In genomic region chr19:11769257-11769920, GRCm38 (mm10) we compare ENCODE assay signal across 10 mouse cellular contexts. TPM values are rescaled to one million over a fixed set of nuclear protein-coding genes. Genes with fewer than 3 reads are reported as not detected.
DNase-seq lines count a peak whose midpoint lies in the region; ATAC-seq lines count a peak whose summit lies in the region.
"Had no signal": no experiment of that assay in that cellular context is flagged by ENCODE, and none has a peak within 500 bp of the region (broad histone marks: within the 10 kb centered on the region; RNA-seq: fewer than 3 reads in every experiment).

No protein-coding gene starts in this region.

- H3K4me1 ChIP-seq in heart, embryonic 16.5 days (ENCODE audit: control insufficient read depth, insufficient read depth, low read length): peaks cover 6% of the 10 kb centered on the region
- H3K4me1 ChIP-seq in embryonic facial prominence, embryonic 14.5 days (ENCODE audit: control insufficient read depth, insufficient read depth, low read length): peaks cover 4% of the 10 kb centered on the region; the same call in 1 of the 2 replicates
- peaks cover 13% of the 10 kb centered on the region for H3K4me1 ChIP-seq in hindbrain, embryonic 15.5 days (replicated peaks)
- peaks cover 12% of the 10 kb centered on the region for H3K4me1 ChIP-seq in midbrain, embryonic 15.5 days

- H3K9ac ChIP-seq in heart, embryonic 16.5 days (ENCODE audit: low read length): no peak overlapping the region
- H3K9ac ChIP-seq in embryonic facial prominence, embryonic 14.5 days (ENCODE audit: low read depth, low read length): no peak overlapping the region
- H3K9ac ChIP-seq in hindbrain, embryonic 15.5 days: no peak overlapping the region
- H3K9ac ChIP-seq in midbrain, embryonic 15.5 days: no peak overlapping the region

- no peaks in the 10 kb centered on the region for H3K27me3 ChIP-seq in heart, embryonic 16.5 days (ENCODE audit: control insufficient read depth, insufficient read depth, low read length)
- H3K27me3 ChIP-seq in embryonic facial prominence, embryonic 14.5 days (replicated peaks; ENCODE audit: control insufficient read depth, insufficient read depth, low read length): no peaks in the 10 kb centered on the region
- H3K27me3 ChIP-seq in hindbrain, embryonic 15.5 days: no peaks in the 10 kb centered on the region
- H3K27me3 ChIP-seq in midbrain, embryonic 15.5 days (replicated peaks): no peaks in the 10 kb centered on the region

- peak overlapping the region; percentile 70; the same call in 1 of the 2 replicates for H3K4me3 ChIP-seq in heart, embryonic 16.5 days (ENCODE audit: low read length)
- H3K4me3 ChIP-seq in embryonic facial prominence, embryonic 14.5 days (ENCODE audit: low read depth, low read length): peak overlapping the region; percentile 63; the same call in 1 of the 2 replicates
- peak overlapping the region; percentile 61 for H3K4me3 ChIP-seq in hindbrain, embryonic 15.5 days
- no peak overlapping the region for H3K4me3 ChIP-seq in midbrain, embryonic 15.5 days

- intact Hi-C loops in heart, postnatal 36 days (cut with DNase I): loop anchor here (2.0 to 10.0 kb wide), 2 partner anchors 159 to 415 kb away; no protein-coding TSS in a partner anchor
- intact Hi-C loops in gastrocnemius, postnatal 36 days (cut with DNase I): no loop called here

- H3K4me2 ChIP-seq in heart, embryonic 16.5 days (ENCODE audit: low read depth, low read length): peak overlapping the region; percentile 75
- H3K4me2 ChIP-seq in embryonic facial prominence, embryonic 14.5 days (ENCODE audit: low read depth, low read length): peak overlapping the region; percentile 67
- peak overlapping the region; percentile 76 for H3K4me2 ChIP-seq in hindbrain, embryonic 15.5 days
- H3K4me2 ChIP-seq in midbrain, embryonic 15.5 days: peak overlapping the region; percentile 72

- no peaks in the 10 kb centered on the region for H3K9me3 ChIP-seq in heart, embryonic 16.5 days (replicated peaks; ENCODE audit: control insufficient read depth, low read length)
- H3K9me3 ChIP-seq in embryonic facial prominence, embryonic 14.5 days (ENCODE audit: control insufficient read depth, low read length): no peaks in the 10 kb centered on the region
- H3K9me3 ChIP-seq in hindbrain, embryonic 15.5 days: no peaks in the 10 kb centered on the region
- no peaks in the 10 kb centered on the region for H3K9me3 ChIP-seq in midbrain, embryonic 15.5 days

- no peak for DNase-seq in heart, postnatal 36 days
- DNase-seq in embryonic facial prominence, embryonic 14.5 days (ENCODE audit: low spot score): no peak
- no peak for DNase-seq in testis, postnatal 14 days (ENCODE audit: low spot score)
- no peak for DNase-seq in gastrocnemius, postnatal 36 days
- no peak for DNase-seq in left cerebral cortex, adult 9 months (ENCODE audit: low spot score in 2 of 2)

- peaks cover 7% of the 10 kb centered on the region; the same call in 1 of the 2 replicates for H3K36me3 ChIP-seq in heart, embryonic 16.5 days (ENCODE audit: control insufficient read depth, insufficient read depth)
- H3K36me3 ChIP-seq in embryonic facial prominence, embryonic 14.5 days (ENCODE audit: control insufficient read depth, insufficient read depth, low read length): peaks cover 16% of the 10 kb centered on the region
- peaks cover 20% of the 10 kb centered on the region for H3K36me3 ChIP-seq in hindbrain, embryonic 15.5 days
- peaks cover 4% of the 10 kb centered on the region; the same call in 1 of the 2 replicates for H3K36me3 ChIP-seq in midbrain, embryonic 15.5 days (replicated peaks)

- no peak overlapping the region for H3K27ac ChIP-seq in heart, embryonic 16.5 days (ENCODE audit: low read length)
- no peak overlapping the region for H3K27ac ChIP-seq in embryonic facial prominence, embryonic 14.5 days (replicated peaks; ENCODE audit: low read depth, low read length)
- no peak overlapping the region for H3K27ac ChIP-seq in hindbrain, embryonic 15.5 days (replicated peaks)
- H3K27ac ChIP-seq in midbrain, embryonic 15.5 days: 0 out of 2 replicates have a peak overlapping the region, but pooled peaks have one; percentile 60

- WGBS in heart, embryonic 16.5 days: 84% methylated on average over 5 of the region's 5 CpGs
- 91% methylated on average over 5 of the region's 5 CpGs for WGBS in embryonic facial prominence, embryonic 14.5 days
- 89% methylated on average over 5 of the region's 5 CpGs for WGBS in hindbrain, embryonic 15.5 days
- WGBS in midbrain, embryonic 15.5 days: 89% methylated on average over 5 of the region's 5 CpGs

- ATAC-seq in heart, embryonic 16.5 days (replicated peaks; ENCODE audit: extremely low read depth, insufficient read depth, low FRiP score): no peak
- ATAC-seq in embryonic facial prominence, embryonic 14.5 days (ENCODE audit: low read depth): no peak
- ATAC-seq in hindbrain, embryonic 15.5 days (ENCODE audit: low FRiP score, low read depth): peak; percentile 29; the same call in 1 of the 2 replicates
- peak; percentile 13 for ATAC-seq in midbrain, embryonic 15.5 days (replicated peaks)

RNA-seq across cellular contexts. Expression of gene Mrpl16, which starts 0.8 kb away (rescaled TPM):
- polyA plus RNA-seq in heart, embryonic 16.5 days (2015; fragmentation: Nextera tagmentation; extraction: Ambion mirVana): 66.1 and 70.5 TPM in 2 replicates
- total RNA-seq in heart, postnatal 36 days (2021): 100 to 1,000 TPM; 102 to 104 TPM
- 48.9 and 51.9 TPM in 2 replicates for polyA plus RNA-seq in embryonic facial prominence, embryonic 14.5 days (2014; fragmentation: Nextera tagmentation; extraction: Ambion mirVana)
- 44.6 and 45.2 TPM in 2 replicates for polyA plus RNA-seq in hindbrain, embryonic 15.5 days (2015; fragmentation: Nextera tagmentation; extraction: Ambion mirVana)
- 40.9 and 42.7 TPM in 2 replicates for polyA plus RNA-seq in midbrain, embryonic 15.5 days (2015; fragmentation: Nextera tagmentation; extraction: Ambion mirVana)
- total RNA-seq in gastrocnemius, postnatal 36 days (2021): 10 to 100 TPM; 53.3 to 55.3 TPM

RNA-seq across cellular contexts. Expression of gene Gif, which starts 22.0 kb away (rescaled TPM):
- polyA plus RNA-seq in heart, embryonic 16.5 days (2015; fragmentation: Nextera tagmentation; extraction: Ambion mirVana): not detected in 2 replicates
- total RNA-seq in heart, postnatal 36 days (2021): not detected
- polyA plus RNA-seq in embryonic facial prominence, embryonic 14.5 days (2014; fragmentation: Nextera tagmentation; extraction: Ambion mirVana): not detected in 2 replicates
- not detected in 2 replicates for polyA plus RNA-seq in hindbrain, embryonic 15.5 days (2015; fragmentation: Nextera tagmentation; extraction: Ambion mirVana)
- not detected in 2 replicates for polyA plus RNA-seq in midbrain, embryonic 15.5 days (2015; fragmentation: Nextera tagmentation; extraction: Ambion mirVana)
- total RNA-seq in gastrocnemius, postnatal 36 days (2021): not detected
- total RNA-seq: adrenal gland, postnatal 4 days; ES-E14 had no signal

RNA-seq across cellular contexts. Expression of gene Stx3, which starts 49.8 kb away (rescaled TPM):
- polyA plus RNA-seq in heart, embryonic 16.5 days (2015; fragmentation: Nextera tagmentation; extraction: Ambion mirVana): 6.2 and 6.4 TPM in 2 replicates
- total RNA-seq in heart, postnatal 36 days (2021): 1 to 10 TPM; 4.5 to 5.7 TPM
- polyA plus RNA-seq in embryonic facial prominence, embryonic 14.5 days (2014; fragmentation: Nextera tagmentation; extraction: Ambion mirVana): 8.7 and 8.8 TPM in 2 replicates
- polyA plus RNA-seq in hindbrain, embryonic 15.5 days (2015; fragmentation: Nextera tagmentation; extraction: Ambion mirVana): 17.6 and 20.6 TPM in 2 replicates
- 28.9 and 34.2 TPM in 2 replicates for polyA plus RNA-seq in midbrain, embryonic 15.5 days (2015; fragmentation: Nextera tagmentation; extraction: Ambion mirVana)
- total RNA-seq in gastrocnemius, postnatal 36 days (2021): 1 to 10 TPM; 1.4 to 2.7 TPM

Comparison
In these comparisons a context has a peak if more than half of its experiments do, and no peak if none do; other contexts are left out.
1. ATAC-seq: peak in hindbrain, embryonic 15.5 days (single experiment) and midbrain, embryonic 15.5 days (single experiment); none in heart, embryonic 16.5 days (single experiment) and embryonic facial prominence, embryonic 14.5 days (single experiment).
2. Peak in every context shown above with its lines, with median percentiles within 50 percentile points of each other: H3K4me2 ChIP-seq.